Mouse (Mus musculus) stomach, embryonic 14.5 days (tissue): ENCODE measurements around the gene Xrcc1. TPM values are rescaled to one million over a fixed set of nuclear protein-coding genes. Genes with fewer than 3 reads are reported as not detected.
"Not testable (repeated sequence)": the region's sequence is repeated elsewhere in the genome, so short reads cannot be mapped to it uniquely, and the experiment has no call there.

Source experiments
- ATAC-seq: fragments of 200-750 bp; cut with Nextera tagmentation; 2 replicates; pipeline ENCODE4 v1.8.0; 2017; ENCODE audit warnings: low read depth, moderate TSS enrichment; ENCODE audit not compliant: insufficient number of reproducible peaks, insufficient read depth, low FRiP score
- H3K27ac ChIP-seq: fragments of 300-500 bp; sonication (generic); 2 replicates; pipeline ENCODE4 v1.5.1; 2014; ENCODE audit warnings: mild to moderate bottlenecking, low read length, moderate library complexity, mixed read lengths
- H3K27me3 ChIP-seq: fragments of 300-500 bp; sonication (generic); 2 replicates; pipeline ENCODE4 v1.6.1; 2014; ENCODE audit warnings: low read length, control low read depth, mixed read lengths; ENCODE audit not compliant: control insufficient read depth, insufficient read depth
- H3K36me3 ChIP-seq: fragments of 300-500 bp; sonication (generic); 2 replicates; pipeline ENCODE4 v1.6.1; 2014; ENCODE audit warnings: mild to moderate bottlenecking, control low read depth, low read length, moderate library complexity, mixed read lengths; ENCODE audit not compliant: control insufficient read depth, insufficient read depth
- H3K4me1 ChIP-seq: fragments of 300-500 bp; sonication (generic); 2 replicates; pipeline ENCODE4 v1.6.1; 2014; ENCODE audit warnings: low read length, control low read depth, mixed read lengths; ENCODE audit not compliant: control insufficient read depth, insufficient read depth
- H3K4me2 ChIP-seq: fragments of 300-500 bp; sonication (generic); replicated peaks from 2 replicates; pipeline ENCODE4 v1.6.1; 2014; ENCODE audit warnings: low read depth, low read length, control low read depth
- H3K4me3 ChIP-seq: fragments of 300-500 bp; sonication (generic); 2 replicates; pipeline ENCODE4 v1.5.1; 2014; ENCODE audit warnings: low read depth, low read length, control low read depth
- H3K9ac ChIP-seq: fragments of 300-500 bp; sonication (generic); replicated peaks from 2 replicates; pipeline ENCODE4 v1.6.1; 2014; ENCODE audit warnings: low read depth, mild to moderate bottlenecking, control low read depth, low read length, moderate library complexity, mixed read lengths
- H3K9me3 ChIP-seq: fragments of 300-500 bp; sonication (generic); 2 replicates; pipeline ENCODE4 v1.6.1; 2016; ENCODE audit warnings: low read depth, low read length, control low read depth; ENCODE audit not compliant: control insufficient read depth
- WGBS: fragments of 180-500 bp; shearing (Covaris S2); extraction: QIAGEN DNeasy Blood & Tissue Kit; methylation state at CpG from one replicate; pipeline ENCODE4 v1.1.7; 2014; 5-methylcytosine and 5-hydroxymethylcytosine counted together
- polyA plus RNA-seq: library from polyadenylated mRNA; unstranded; fragments of >200 nt; fragmentation: Nextera tagmentation; extraction: Ambion mirVana; gene quantifications from 2 replicates; pipeline ENCODE4 v1.2.1, GENCODE M21; 2014

The Xrcc1 gene
- polyA plus RNA-seq, 1 experiment from 2014 or later = 110 TPM

DNA sequence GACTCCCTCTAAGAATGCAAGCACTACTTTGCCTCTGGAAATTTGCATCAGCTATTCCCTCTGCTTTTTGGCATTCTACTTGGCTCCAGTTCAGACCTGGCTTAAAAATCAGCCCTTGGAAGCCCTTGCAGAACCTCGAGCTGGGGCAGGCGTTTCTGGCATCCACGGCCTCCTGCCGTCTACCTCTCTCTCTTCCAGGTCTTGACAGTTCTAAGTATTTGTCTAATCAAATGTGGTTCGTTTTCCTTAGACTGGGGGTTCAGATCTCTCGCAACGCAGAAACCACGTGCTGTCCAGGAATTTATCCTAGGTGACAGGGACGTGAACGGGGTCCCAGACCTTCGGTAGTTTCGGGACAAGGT lies 39.6 kb upstream of the Xrcc1 start:
- under 1% methylated on average over 12 of the region's 12 CpGs for WGBS
- peak overlapping the region; percentile 94 for H3K9ac ChIP-seq
- ATAC-seq = no peak

DNA sequence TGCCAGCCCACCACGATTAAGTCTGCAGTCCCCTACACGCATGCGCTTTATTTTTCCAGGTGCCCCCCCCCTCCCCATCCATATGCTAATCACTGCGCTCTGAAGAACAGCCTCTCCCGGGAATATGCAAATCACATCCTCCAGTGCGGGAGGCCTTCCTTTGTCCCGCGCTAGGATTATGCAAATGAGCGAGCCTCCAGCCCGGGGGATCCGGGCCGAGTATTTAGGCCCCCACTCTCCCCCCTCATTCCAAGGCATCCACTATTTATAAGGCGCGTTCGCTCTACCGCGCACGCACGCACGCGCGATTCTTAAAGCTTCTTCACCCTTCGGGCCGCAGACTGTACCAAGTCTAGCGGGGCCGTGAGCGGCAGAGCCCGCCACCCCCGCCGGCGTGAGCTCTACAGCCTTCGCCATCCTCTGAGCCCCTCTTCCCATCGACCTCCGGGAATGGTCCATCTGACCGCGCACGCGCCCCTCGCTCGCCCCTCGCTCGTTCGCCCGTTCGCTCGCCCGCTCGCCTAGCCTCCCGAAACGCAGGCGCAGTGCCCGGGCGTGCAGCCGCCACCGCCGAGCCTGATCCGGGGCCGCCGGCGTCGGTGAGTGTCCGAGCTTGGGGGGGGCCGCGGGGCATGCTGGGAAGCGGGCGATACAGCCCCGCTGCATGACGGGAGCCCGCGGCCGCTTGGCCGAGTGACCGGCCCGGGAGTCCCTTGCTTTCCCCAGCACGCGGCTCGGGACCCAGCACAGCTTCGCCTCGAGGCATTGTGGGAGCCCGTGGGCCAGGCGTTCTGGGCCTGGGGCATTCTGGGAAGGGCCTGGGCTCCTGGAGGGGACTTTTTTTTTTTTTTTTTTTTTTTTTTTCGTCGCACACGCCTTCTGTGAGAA lies 39.0 kb upstream of the Xrcc1 start, which contains the start of gene Zfp428:
Zfp428 (plus strand) TSS at position 169 of the 888 bp plus-strand sequence.
- H3K4me3 ChIP-seq = peak within 1 kb of the TSS; percentile 79
- peak within 1 kb of the TSS; percentile 98 for H3K27ac ChIP-seq
- no peaks in the 10 kb centered on the region for H3K36me3 ChIP-seq
- under 1% methylated on average over 83 of the region's 84 CpGs for WGBS
- H3K9ac ChIP-seq = peak within 1 kb of the TSS; percentile 94
- H3K27me3 ChIP-seq = no peaks in the 10 kb centered on the region
- peak within 1 kb of the TSS; percentile 59 for H3K4me2 ChIP-seq
- H3K9me3 ChIP-seq = no peaks in the 10 kb centered on the region
- peak; percentile 86 for ATAC-seq
- peaks cover 22% of the 10 kb centered on the region; the same call in 1 of the 2 replicates for H3K4me1 ChIP-seq

More for the DNA sequence above, 39.6 kb upstream of the Xrcc1 start:
- H3K27ac ChIP-seq = peak overlapping the region; percentile 98; the same call in 1 of the 2 replicates
- H3K9me3 ChIP-seq = no peaks in the 10 kb centered on the region
- H3K27me3 ChIP-seq = no peaks in the 10 kb centered on the region
- H3K4me2 ChIP-seq = peak overlapping the region; percentile 59
- H3K4me3 ChIP-seq = peak overlapping the region; percentile 79
- peaks cover 22% of the 10 kb centered on the region; the same call in 1 of the 2 replicates for H3K4me1 ChIP-seq
- no peaks in the 10 kb centered on the region for H3K36me3 ChIP-seq

GRCm38 (mm10) chr7:24507726-24508114 lies 38.4 kb upstream of the Xrcc1 start:
- peak; percentile 19; the same call in 1 of the 2 replicates for ATAC-seq
- H3K9ac ChIP-seq = peak overlapping the region; percentile 94
- H3K36me3 ChIP-seq = no peaks in the 10 kb centered on the region
- peak overlapping the region; percentile 98 for H3K27ac ChIP-seq
- 1% methylated on average over 20 of the region's 20 CpGs for WGBS
- H3K9me3 ChIP-seq = no peaks in the 10 kb centered on the region
- H3K27me3 ChIP-seq = no peaks in the 10 kb centered on the region
- peak overlapping the region; percentile 79 for H3K4me3 ChIP-seq
- H3K4me1 ChIP-seq = peaks cover 22% of the 10 kb centered on the region; the same call in 1 of the 2 replicates
- peak overlapping the region; percentile 59 for H3K4me2 ChIP-seq

- H3K9ac ChIP-seq = no peak within 1 kb of the TSS
- WGBS = 88% methylated on average over 7 of the region's 7 CpGs
- H3K27me3 ChIP-seq = no peaks in the 10 kb centered on the region
- no peak within 1 kb of the TSS for H3K4me2 ChIP-seq
- no peak for ATAC-seq
- H3K27ac ChIP-seq = no peak within 1 kb of the TSS
- H3K36me3 ChIP-seq = no peaks in the 10 kb centered on the region
- H3K9me3 ChIP-seq = no peaks in the 10 kb centered on the region
- peaks cover 7% of the 10 kb centered on the region; the same call in 1 of the 2 replicates for H3K4me1 ChIP-seq
- H3K4me3 ChIP-seq = no peak within 1 kb of the TSS
These were observed 33.7 kb upstream of the Xrcc1 start, which contains the start of gene AC161166.1 for GRCm38 (mm10) chr7:24512355-24512754. Gene AC161166.1, minus strand, starts transcription at chr7:24512455.

DNA sequence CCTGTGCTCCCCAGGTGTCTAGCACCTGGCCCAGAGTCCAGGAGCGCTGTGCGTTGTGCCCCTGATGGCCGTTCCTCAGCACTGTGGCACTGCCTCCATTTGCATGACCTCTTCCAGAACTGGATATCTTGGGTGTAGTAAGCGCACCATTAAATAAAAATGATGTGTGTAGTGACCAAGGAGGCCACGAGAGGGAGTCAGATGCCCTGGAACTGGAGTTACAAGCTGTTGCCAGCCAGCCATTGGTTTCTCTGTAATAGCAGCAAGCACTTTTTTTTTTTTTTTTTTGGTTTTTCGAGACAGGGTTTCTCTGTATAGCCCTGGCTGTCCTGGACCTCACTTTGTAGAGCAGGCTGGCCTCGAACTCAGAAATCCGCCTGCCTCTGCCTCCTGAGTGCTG lies 29.8 kb upstream of the Xrcc1 start:
- H3K9ac ChIP-seq, ATAC-seq, H3K4me2 ChIP-seq, H3K4me1 ChIP-seq, H3K4me3 ChIP-seq, H3K36me3 ChIP-seq, H3K27ac ChIP-seq, H3K9me3 ChIP-seq, H3K27me3 ChIP-seq: not testable (repeated sequence)
- 73% methylated on average over 8 of the region's 8 CpGs for WGBS

GRCm38 (mm10) chr7:24517077-24517476 lies 29.0 kb upstream of the Xrcc1 start:
- no peak for ATAC-seq
- no peaks in the 10 kb centered on the region for H3K36me3 ChIP-seq
- 56% methylated on average over 5 of the region's 5 CpGs for WGBS
- no peak overlapping the region for H3K4me3 ChIP-seq
- H3K27ac ChIP-seq = no peak overlapping the region
- no peaks in the 10 kb centered on the region for H3K27me3 ChIP-seq
- H3K4me2 ChIP-seq = no peak overlapping the region
- no peak overlapping the region for H3K9ac ChIP-seq
- no peaks in the 10 kb centered on the region for H3K9me3 ChIP-seq
- H3K4me1 ChIP-seq = no peaks in the 10 kb centered on the region

GRCm38 (mm10) chr7:24517654-24518053 lies 28.4 kb upstream of the Xrcc1 start:
- Histone ChIP-seq H3K4me1 (no peaks in the 10 kb centered on the region), H3K36me3 (no peaks in the 10 kb centered on the region), H3K4me3 (no peak overlapping the region), H3K27me3 (no peaks in the 10 kb centered on the region), H3K27ac (no peak overlapping the region), H3K9me3 (no peaks in the 10 kb centered on the region), H3K9ac (no peak overlapping the region), H3K4me2 (no peak overlapping the region)
- no peak for ATAC-seq
- WGBS = 60% methylated on average over 6 of the region's 6 CpGs

- ATAC-seq = no peak
- Histone ChIP-seq H3K9ac (no peak overlapping the region), H3K36me3 (no peaks in the 10 kb centered on the region), H3K27ac (no peak overlapping the region), H3K4me1 (no peaks in the 10 kb centered on the region), H3K9me3 (no peaks in the 10 kb centered on the region), H3K4me3 (no peak overlapping the region), H3K27me3 (no peaks in the 10 kb centered on the region), H3K4me2 (no peak overlapping the region)
- WGBS = 57% methylated on average over 3 of the region's 3 CpGs
These were observed 27.0 kb upstream of the Xrcc1 start for GRCm38 (mm10) chr7:24519130-24519529.
